ENCODE assay signal across 10 mouse cellular contexts in the genomic region with DNA sequence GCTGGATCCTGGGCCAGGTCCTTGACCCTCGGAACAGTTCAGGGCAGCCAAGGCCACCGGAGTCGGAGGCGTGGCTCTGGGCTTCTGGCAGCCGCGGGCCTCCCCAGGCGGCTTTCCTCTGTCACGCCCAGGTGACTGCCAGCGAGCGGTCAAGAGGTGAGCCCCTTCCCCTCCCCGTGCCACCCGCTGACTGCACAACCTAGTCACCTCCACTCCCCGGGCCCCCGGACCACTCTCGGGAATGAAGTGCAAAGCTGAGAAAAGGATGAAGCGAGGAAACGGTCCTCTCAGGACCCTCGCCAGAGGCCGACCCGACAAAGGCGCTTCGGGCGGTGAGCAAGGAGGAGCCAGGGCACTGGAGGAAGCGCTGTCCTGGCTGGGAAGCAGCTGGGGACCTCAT. TPM values are rescaled to one million over a fixed set of nuclear protein-coding genes. Genes with fewer than 3 reads are reported as not detected.
DNase-seq lines count a peak whose midpoint lies in the region; ATAC-seq and TF ChIP-seq lines count a peak whose summit lies in the region.
"Not testable (repeated sequence)": the region's sequence is repeated elsewhere in the genome, so short reads cannot be mapped to it uniquely, and the experiment has no call there.
"Had no signal": no experiment of that assay in that cellular context is flagged by ENCODE, and none has a peak within 500 bp of the region (broad histone marks: within the 10 kb centered on the region; RNA-seq: fewer than 3 reads in every experiment).

No protein-coding gene starts in this region.

- H3K36me3 ChIP-seq in kidney, postnatal 0 days (ENCODE audit: insufficient read depth, low read length); liver, embryonic 12.5 days; midbrain, postnatal 0 days (ENCODE audit: insufficient read depth, low read length): not testable (repeated sequence)

- H3K4me1 ChIP-seq in kidney, postnatal 0 days (replicated peaks; ENCODE audit: insufficient read depth, low read length); liver, embryonic 12.5 days; midbrain, postnatal 0 days (ENCODE audit: insufficient read depth, low read length): not testable (repeated sequence)

- peak; percentile 6 for DNase-seq in ZHBTc4 (ENCODE audit: low read depth, low spot score)
- peak; percentile 6 for DNase-seq in embryo, embryonic 10.5 days (ENCODE audit: low spot score)
- peak; percentile 3 for DNase-seq in gastrocnemius, postnatal 14 days
- peak; percentile 8 for DNase-seq in heart, postnatal 4 days
- DNase-seq in kidney, postnatal 0 days (ENCODE audit: low spot score): peak; percentile 1
- not testable (repeated sequence) for DNase-seq in midbrain, postnatal 0 days (ENCODE audit: low spot score)
- peak; percentile 38 for DNase-seq in testis, postnatal 10 days (ENCODE audit: low spot score)

- peak overlapping the region; percentile 65 for H3K4me2 ChIP-seq in kidney, postnatal 0 days (ENCODE audit: low read length)
- H3K4me2 ChIP-seq in liver, embryonic 12.5 days: peak overlapping the region; percentile 58
- H3K4me2 ChIP-seq in midbrain, postnatal 0 days (ENCODE audit: low read depth, low read length, poor library complexity, severe bottlenecking): peak overlapping the region; percentile 52

- H3K9ac ChIP-seq in kidney, postnatal 0 days (ENCODE audit: low read depth, low read length); liver, embryonic 12.5 days: not testable (repeated sequence)
- peak overlapping the region; percentile 50; the same call in 1 of the 2 replicates for H3K9ac ChIP-seq in midbrain, postnatal 0 days (replicated peaks; ENCODE audit: low read length, poor library complexity, severe bottlenecking)

- intact Hi-C loops in gastrocnemius, postnatal 14 days (cut with DNase I; ENCODE audit: low total_unique reads): not testable (repeated sequence)

- H3K4me3 ChIP-seq in kidney, postnatal 0 days (replicated peaks; ENCODE audit: low read depth, low read length): peak overlapping the region; percentile 26
- peak overlapping the region; percentile 34 for H3K4me3 ChIP-seq in liver, embryonic 12.5 days
- peak overlapping the region; percentile 48 for H3K4me3 ChIP-seq in midbrain, postnatal 0 days (ENCODE audit: low read depth, low read length)

- ATAC-seq in kidney, postnatal 0 days (replicated peaks; ENCODE audit: low FRiP score, low read depth); liver, embryonic 12.5 days; midbrain, postnatal 0 days (ENCODE audit: low FRiP score): not testable (repeated sequence)

- H3K27me3 ChIP-seq in kidney, postnatal 0 days (ENCODE audit: insufficient read depth, low read length); liver, embryonic 12.5 days (replicated peaks); midbrain, postnatal 0 days (ENCODE audit: insufficient read depth, low read length): not testable (repeated sequence)

- WGBS in kidney, postnatal 0 days: under 1% methylated on average over 19 of the region's 24 CpGs
- WGBS in liver, embryonic 12.5 days (ENCODE audit: insufficient replicate concordance): 1% methylated on average over 23 of the region's 24 CpGs
- WGBS in midbrain, postnatal 0 days: 2% methylated on average over 10 of the region's 24 CpGs

- TF ChIP-seq CTCF in kidney, postnatal 0 days (IDR thresholded peaks at IDR 0.05; ENCODE audit: low read depth); midbrain, postnatal 0 days (IDR thresholded peaks at IDR 0.05): not testable (repeated sequence)

- not testable (repeated sequence) for H3K27ac ChIP-seq in kidney, postnatal 0 days; liver, embryonic 12.5 days; midbrain, postnatal 0 days (ENCODE audit: low read depth, low read length)

- H3K9me3 ChIP-seq in kidney, postnatal 0 days (replicated peaks; ENCODE audit: low read length); liver, embryonic 12.5 days (replicated peaks); midbrain, postnatal 0 days (ENCODE audit: low read length): not testable (repeated sequence)

RNA-seq across cellular contexts. Expression of a gene that starts 0.4 kb away (rescaled TPM):
- under 1 TPM; 0.21 to 0.60 TPM for total RNA-seq in gastrocnemius, postnatal 14 days (2021)
- under 1 TPM; 0.29 to 0.41 TPM for total RNA-seq in heart, postnatal 4 days (2021)
- 0.20 and 0.25 TPM in 2 replicates for polyA plus RNA-seq in kidney, postnatal 0 days (2015; fragmentation: Nextera tagmentation; extraction: Ambion mirVana)
- polyA plus RNA-seq in liver, embryonic 12.5 days (2016; fragmentation: Nextera tagmentation; extraction: Ambion mirVana): not detected in 2 replicates
- total RNA-seq in midbrain, postnatal 0 days (2014; rRNA removed): 2.6 and 3.6 TPM in 2 replicates
- polyA plus RNA-seq in midbrain, postnatal 0 days (2015; fragmentation: Nextera tagmentation; extraction: Ambion mirVana): 3.4 and 4.4 TPM in 2 replicates
- total RNA-seq: CH12.LX; neutrophil, adult 5-6 weeks had no signal

RNA-seq across cellular contexts. Expression of a gene that starts 17.8 kb away (rescaled TPM):
- not detected for total RNA-seq in gastrocnemius, postnatal 14 days (2021)
- not detected for total RNA-seq in heart, postnatal 4 days (2021)
- not detected in 2 replicates for polyA plus RNA-seq in kidney, postnatal 0 days (2015; fragmentation: Nextera tagmentation; extraction: Ambion mirVana)
- polyA plus RNA-seq in liver, embryonic 12.5 days (2016; fragmentation: Nextera tagmentation; extraction: Ambion mirVana): not detected in 2 replicates
- not detected in 2 replicates for total RNA-seq in midbrain, postnatal 0 days (2014; rRNA removed)
- not detected in 2 replicates for polyA plus RNA-seq in midbrain, postnatal 0 days (2015; fragmentation: Nextera tagmentation; extraction: Ambion mirVana)
- total RNA-seq: CH12.LX; neutrophil, adult 5-6 weeks had no signal
